Mouse (Mus musculus) brown adipose tissue, adult 24 weeks (tissue): ENCODE results near the gene Cep83. TPM values are rescaled to one million over a fixed set of nuclear protein-coding genes. Genes with fewer than 3 reads are reported as not detected.

ENCODE experiments used
- H3K27ac ChIP-seq: fragments of 200-500 bp; replicated peaks from 2 replicates; pipeline ENCODE4 v1.5.1; 2012; ENCODE audit warnings: low read depth, mild to moderate bottlenecking, low read length
- H3K4me1 ChIP-seq: fragments of 200-500 bp; 2 replicates; pipeline ENCODE4 v1.6.1; 2012; ENCODE audit warnings: low read length, mixed read lengths; ENCODE audit not compliant: control insufficient read depth, insufficient read depth, insufficient read length
- H3K4me3 ChIP-seq: fragments of 200-500 bp; 2 replicates; pipeline ENCODE4 v1.5.1; 2012; ENCODE audit warnings: low read depth, mild to moderate bottlenecking, low read length, moderate library complexity; ENCODE audit not compliant: insufficient read depth
- polyA plus RNA-seq: library from polyadenylated mRNA; stranded (reverse); fragments of >200 nt; gene quantifications from 2 replicates; pipeline ENCODE4 v1.2.4, GENCODE M21; 2012; ENCODE audit not compliant: missing spikeins, insufficient read depth, insufficient read length

The Cep83 gene
- polyA plus RNA-seq, 1 experiment: 9.4 TPM

DNA sequence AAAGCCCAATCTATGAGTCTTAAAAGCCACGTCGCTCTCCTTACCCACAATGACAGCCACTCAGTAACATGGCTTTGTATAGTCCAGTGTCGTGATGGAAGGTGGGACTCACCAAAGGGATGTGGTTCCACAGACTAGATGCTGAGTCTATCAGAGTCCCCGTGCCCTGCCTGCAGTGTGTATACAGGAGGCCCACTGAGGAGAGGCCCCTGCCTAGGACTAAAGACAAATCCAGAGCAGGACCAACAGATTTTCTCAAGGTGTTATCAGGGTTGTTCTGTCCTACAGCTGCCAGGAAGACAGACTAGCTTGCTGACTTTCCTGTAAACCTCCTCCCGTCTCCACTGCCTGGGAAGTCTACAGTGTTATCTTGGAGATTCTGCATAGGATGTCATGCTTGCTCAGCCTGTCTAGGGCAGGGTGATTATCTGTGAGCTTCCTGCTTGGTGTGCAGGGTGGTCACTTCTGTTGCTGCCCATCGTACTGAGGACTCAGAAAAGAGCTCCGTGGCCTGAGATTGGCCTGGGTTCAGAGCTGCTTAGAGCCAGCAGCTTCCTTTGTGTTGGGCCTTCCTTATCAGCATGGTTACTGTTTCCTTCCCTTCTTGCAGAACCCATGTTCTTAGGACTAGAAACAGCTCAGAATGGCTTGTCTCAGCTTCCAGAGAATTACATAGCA, 112.4 kb downstream of the Cep83 start:
- Histone ChIP-seq H3K4me3 (no peak overlapping the region), H3K4me1 (no peaks in the 10 kb centered on the region), H3K27ac (no peak overlapping the region)

DNA sequence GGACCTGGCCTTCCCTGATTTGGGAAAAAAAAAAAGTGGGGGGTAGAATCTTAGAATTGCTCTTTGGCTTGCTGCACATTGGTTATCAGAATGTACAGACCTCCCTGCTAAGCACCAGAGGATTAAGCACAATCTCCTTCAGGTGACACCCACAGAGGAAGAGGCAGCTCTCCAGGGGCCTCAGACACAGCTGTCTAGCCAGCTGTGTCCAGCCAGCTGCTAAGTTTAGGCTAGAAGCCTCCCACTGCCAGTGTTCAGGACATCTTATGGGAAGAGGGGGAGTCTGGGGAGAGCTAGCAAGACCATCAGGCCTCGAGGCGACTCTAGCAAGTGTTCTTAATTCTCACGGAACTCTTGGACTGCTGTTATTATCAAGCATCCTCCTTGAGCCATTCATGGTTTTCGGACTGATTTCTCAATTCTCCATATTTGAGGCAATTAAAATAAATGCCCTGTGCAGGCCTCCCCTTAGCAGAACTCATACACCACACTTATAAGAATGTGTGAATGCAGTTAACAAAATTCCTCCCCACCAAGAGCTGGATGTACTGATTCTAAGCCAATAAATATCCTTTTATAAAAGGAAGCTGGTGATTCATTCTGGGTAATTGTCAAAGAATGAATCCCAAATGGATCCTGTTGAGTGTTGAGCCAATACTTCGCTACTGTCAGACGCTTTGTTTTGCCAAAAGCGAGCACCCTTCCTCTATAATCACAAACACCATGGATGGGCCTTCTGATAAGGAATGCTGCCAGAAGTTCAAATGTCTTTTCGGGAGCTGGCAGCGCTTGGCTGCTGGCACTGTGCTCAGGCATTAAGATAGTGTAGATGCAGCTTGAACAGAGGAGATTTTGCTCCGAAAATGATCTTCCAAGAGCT, 115.8 kb downstream of the Cep83 start:
- no peak overlapping the region for H3K27ac ChIP-seq
- H3K4me1 ChIP-seq: no peaks in the 10 kb centered on the region
- no peak overlapping the region for H3K4me3 ChIP-seq

DNA sequence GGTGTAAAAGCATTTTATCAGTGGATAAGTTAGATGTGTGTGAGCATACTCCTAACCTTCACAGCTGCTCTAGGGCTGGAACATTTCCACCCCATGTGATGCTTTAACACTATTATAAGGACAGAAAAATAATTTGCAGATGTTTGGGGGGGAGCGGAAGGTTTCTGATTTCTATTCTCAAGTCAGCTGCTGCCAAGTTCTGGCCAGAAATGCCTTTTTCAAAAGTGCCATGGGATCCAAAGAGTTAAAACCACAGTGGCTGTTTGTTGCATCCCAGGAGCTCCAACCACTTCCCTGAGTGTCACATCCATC, 116.4 kb downstream of the Cep83 start:
- Histone ChIP-seq H3K27ac (no peak overlapping the region), H3K4me1 (no peaks in the 10 kb centered on the region), H3K4me3 (no peak overlapping the region)

DNA sequence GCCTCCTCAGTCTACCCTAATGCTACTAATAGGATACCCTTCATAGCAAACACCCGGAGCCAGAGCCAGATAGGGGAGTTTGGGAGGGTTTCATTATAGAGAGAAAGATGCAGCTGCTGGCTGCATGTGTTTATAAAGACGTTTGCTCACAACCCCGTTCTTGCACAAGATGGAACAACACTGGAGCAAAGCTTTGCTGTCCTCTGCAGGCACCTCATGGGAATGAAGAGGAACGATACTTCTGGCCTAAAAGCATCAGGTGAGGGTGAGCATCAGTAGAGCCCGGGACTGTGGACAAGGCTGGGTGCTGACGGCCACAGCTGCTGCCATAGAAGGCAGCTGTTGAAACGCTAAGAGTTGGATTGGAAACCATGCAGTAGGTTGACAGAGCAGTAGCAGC, 118.9 kb downstream of the Cep83 start:
- Histone ChIP-seq H3K4me1 (no peaks in the 10 kb centered on the region), H3K4me3 (no peak overlapping the region), H3K27ac (no peak overlapping the region)

DNA sequence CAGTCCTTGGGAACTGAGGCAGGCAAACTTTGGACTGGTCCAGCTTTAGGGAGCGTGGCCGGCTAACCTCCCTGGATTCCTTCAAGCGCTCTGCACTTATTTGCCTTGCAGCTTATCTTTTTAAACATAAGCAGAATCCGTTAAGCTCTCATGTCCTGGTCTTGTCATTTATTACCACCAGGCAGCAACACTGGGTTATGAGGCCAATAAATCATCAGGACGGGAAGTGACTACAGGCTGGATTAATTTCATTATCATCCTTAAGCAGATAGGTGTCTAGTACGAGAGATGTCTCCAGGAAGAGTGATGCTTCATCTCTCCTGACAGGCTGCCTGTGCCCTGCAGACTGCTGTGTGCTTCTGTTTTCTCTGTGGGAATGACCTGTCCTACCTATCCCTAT, 119.8 kb downstream of the Cep83 start:
- Histone ChIP-seq H3K27ac (no peak overlapping the region), H3K4me3 (no peak overlapping the region), H3K4me1 (no peaks in the 10 kb centered on the region)

DNA sequence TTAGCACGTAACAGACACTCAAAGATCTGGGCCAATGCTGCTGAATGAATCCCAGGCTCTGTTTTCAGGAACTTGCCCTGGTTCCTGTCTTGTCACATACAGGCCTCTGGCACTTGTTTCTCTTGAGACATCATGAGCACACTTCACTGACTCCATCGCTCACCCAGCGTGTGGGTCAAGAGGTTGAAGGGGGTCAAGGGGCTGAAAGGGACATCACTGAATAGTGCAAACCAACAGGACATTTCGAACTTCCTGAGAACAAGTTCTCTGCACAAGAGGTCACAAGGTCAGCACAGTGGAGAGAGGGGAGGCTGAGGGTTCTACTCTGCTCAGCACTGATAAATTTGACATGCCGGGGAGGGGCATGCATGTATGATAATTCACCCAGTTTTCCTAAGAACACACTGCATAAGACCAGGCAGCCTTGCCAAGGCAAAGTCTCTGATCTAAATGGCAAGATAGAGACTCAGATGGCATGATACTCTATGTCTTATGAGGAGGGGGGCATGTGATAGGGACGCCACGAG, 121.6 kb downstream of the Cep83 start:
- Histone ChIP-seq H3K27ac (no peak overlapping the region), H3K4me3 (no peak overlapping the region), H3K4me1 (no peaks in the 10 kb centered on the region)

DNA sequence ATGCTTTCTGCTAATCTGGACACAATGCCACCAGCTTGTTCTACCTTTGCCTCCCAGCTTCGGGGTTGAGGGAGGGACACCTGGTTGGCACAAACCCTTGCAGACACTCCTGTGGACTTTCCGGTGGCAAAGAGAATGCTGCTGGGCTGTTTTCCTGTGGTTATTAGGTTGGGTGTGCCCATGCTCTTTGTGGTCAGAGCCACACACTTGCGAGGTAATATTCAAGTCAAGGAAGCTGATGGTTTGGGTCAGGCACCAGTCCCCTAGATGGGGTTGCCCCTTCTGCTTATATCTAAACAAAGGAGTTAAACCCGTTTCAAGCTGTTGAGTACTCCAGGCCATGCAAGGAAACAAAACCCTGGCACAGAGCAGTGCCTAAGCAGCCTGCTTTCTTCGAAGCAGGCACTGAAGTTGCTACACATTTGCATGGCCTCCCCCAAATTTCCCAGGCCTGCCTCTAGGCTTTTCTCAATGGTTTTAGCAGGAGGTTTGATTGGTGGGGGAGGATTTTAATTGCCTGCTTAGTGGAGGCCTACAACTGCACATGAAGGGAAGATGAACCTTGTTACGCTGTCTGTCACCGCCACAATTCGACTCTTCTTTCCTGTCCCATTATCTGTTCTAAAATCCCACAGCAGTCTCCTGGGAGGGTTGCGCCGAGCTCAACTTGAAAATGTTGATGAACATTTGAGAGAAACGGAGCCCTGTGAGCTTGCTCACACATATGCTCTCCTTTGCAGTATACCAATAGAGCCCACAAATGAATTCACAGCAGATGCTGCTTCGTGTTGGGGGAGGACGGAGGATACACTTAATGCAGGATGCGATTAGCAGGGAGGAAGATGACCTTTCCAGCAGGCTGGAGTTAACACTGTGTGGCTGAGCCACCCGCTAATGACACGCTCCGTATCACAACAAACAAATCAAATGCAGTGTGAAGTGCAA, 123.7 kb downstream of the Cep83 start:
- Histone ChIP-seq H3K27ac (no peak overlapping the region), H3K4me1 (no peaks in the 10 kb centered on the region), H3K4me3 (no peak overlapping the region)

DNA sequence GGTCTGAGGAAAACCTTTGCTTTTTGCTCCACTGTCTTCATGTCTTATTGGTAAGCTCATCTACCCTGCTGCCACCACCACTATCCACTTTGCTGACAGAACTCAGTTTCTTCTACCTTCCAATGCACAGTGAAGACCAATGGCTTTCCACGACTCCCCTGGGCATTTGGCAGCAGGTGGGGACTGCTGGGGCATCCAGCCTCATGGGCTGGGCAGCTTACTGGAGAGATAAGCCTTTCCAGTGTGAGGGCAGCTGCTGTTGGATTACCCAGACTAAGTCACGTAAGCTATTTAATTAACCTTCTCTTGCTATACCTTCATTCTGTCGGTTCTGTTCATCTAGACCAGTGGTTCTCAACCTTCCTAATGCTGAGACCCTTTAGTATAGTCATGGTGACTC, 129.7 kb downstream of the Cep83 start:
- no peak overlapping the region for H3K4me3 ChIP-seq
- H3K4me1 ChIP-seq: no peaks in the 10 kb centered on the region
- no peak overlapping the region for H3K27ac ChIP-seq

DNA sequence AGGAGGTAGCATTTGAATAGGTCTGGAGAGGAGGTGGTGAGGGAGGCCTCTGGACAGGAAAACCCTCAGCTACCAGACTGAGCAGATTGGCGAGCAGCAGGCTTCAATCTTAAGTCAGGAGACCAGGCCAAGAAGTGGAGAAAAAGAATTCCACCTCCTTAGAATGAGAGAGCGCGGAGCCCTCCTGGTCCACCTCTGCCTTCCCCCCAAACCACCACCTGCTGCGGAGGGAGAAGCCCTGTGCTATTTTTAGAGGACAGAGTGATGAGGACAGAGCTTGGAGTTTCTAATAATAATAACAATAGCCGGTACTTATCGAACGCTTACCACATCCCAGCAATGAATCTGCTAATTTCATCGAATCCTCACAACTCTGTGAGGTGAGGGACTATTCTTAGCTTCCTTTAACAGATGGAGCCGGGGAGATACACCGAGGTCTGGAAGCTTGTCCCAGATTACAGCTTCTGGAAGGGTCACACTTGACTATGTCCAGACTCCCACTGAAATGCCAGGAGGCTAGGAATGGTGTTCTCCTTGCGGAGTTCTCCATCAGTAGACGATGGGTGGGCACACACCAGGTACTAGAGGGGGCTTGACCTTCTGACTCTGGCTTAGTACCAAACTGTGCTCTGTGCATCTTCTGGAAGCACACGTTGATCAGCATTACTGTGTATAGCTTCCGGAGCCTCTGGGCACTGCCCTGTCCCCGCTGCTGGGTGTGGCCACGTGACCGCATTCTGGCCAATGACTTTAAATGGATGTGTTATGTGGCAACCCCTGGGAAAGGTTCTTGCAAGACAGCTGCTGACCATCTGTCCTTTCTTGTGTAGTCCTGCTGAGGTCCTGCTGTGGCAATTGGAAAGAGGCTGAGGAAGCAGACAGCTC, 130.6 kb downstream of the Cep83 start:
- H3K27ac ChIP-seq: no peak overlapping the region
- no peaks in the 10 kb centered on the region for H3K4me1 ChIP-seq
- H3K4me3 ChIP-seq: no peak overlapping the region

DNA sequence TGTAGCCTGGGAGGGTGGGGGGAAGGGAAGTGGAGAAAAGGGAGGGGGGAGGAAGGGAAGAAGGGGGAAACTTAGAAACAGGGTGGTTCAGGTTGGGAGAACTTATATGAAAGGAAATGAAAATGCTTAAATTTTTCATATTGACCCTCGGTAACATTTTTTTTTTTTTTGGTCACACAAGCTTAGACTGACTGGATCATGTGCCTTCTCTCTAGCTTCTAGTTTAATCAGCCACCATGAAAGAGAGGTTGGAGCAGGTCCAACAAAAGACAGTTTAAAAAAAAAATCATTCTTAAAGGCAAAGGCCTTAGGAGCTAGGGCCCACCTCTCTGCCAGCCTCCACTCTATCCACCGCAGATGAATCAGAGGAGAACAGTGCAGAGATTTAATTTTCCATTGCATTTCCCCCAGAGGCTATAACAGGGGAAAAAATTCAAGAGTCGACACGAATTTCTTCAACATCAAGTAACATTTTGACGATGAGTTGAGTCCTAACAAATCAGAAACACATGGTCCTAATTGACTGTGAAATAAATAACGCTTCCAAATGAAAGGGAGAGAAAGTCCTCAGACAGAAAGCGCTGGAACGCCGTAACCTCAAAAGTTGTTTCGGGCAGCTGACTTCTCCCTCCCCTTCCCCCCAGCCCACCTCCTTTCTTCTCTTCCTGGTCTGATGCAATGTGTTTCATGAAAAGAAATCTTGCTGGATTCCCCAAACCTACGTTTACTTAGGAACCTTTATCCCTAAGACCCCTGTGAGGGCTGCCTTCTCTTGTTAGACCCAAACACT, 135.7 kb downstream of the Cep83 start:
- H3K4me3 ChIP-seq: no peak overlapping the region
- no peaks in the 10 kb centered on the region; the same call in 1 of the 2 replicates for H3K4me1 ChIP-seq
- H3K27ac ChIP-seq: no peak overlapping the region

DNA sequence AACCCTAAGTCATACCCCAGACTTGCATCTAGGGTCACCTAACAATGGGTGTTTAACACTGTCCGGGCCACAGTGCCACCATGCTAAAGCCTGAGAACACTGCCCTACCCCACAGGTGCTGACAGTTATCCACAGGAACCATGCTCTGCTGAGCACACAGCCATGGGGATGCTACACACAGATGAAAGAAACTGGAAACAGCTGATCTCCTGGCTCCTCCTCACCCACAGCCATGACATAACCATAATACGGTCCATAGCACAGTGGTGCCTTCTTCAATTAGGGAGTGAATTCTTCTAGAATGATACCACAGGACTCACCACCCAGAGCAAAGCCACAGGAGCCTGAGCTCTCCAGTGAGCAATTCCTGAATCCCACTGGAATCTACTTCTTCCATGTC, 137.5 kb downstream of the Cep83 start:
- H3K4me1 ChIP-seq: no peaks in the 10 kb centered on the region; the same call in none of the 2 replicates
- no peak overlapping the region for H3K27ac ChIP-seq
- H3K4me3 ChIP-seq: no peak overlapping the region

DNA sequence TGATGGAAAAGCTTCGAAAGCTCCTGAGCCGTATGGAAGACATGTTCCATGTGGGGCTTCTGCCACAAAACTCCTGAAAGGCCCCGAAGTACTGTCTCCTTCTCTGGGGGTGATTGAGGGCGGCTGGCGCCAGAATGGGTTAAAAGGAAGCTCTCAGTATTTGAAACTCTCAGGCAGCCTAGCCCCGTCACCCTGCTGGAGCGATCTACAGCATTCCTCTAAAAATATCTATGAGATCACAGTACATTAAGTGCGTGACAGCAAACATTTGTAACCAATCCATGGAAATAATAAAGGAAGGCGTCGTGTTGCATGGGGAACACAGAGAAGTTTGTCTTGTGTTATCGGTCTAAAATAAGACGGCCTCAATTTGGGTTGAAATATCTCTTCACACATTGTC, 138.0 kb downstream of the Cep83 start:
- Histone ChIP-seq H3K4me1 (no peaks in the 10 kb centered on the region; the same call in none of the 2 replicates), H3K27ac (no peak overlapping the region), H3K4me3 (no peak overlapping the region)

DNA sequence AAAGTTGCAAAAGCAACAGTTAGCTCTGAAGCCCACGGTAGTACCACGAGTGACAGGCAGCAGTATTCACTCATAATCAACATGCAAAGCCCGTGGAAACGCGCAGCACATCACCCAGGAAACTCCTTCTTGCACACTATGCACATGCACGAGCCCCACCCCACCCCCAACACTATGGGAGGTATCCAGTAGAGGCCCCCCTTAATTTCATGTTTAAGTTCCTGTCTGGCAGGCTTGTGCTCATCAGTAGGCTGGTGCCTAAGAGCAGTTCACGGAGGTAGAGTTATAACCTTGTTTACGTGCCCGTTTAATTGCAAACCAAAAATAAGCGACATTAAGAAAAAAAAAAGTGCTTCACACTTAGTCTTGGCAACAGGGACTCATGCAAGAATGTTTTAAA, 138.9 kb downstream of the Cep83 start:
- Histone ChIP-seq H3K4me3 (no peak overlapping the region), H3K27ac (no peak overlapping the region), H3K4me1 (no peaks in the 10 kb centered on the region; the same call in none of the 2 replicates)
